Mouse (Mus musculus): ENCODE data around the gene Slc46a2.

The Slc46a2 gene

GRCm38 (mm10) chr4:59914608-59915403 lies at the start of gene Slc46a2:
Gene Slc46a2 (minus strand): TSS chr4:59915056.
- DNase-seq = peak; percentile 72

- DNase-seq = no peak
Observed at GRCm38 (mm10) chr4:59963405-59964344, 48.8 kb upstream of the Slc46a2 start, which contains the start of gene Mup6. Gene Mup6 (plus strand): TSS chr4:59964294.

- no peak for DNase-seq
Observed at GRCm38 (mm10) chr4:59960610-59961009, 45.8 kb upstream of the Slc46a2 start, which contains the start of gene Mup4. Gene Mup4 (minus strand): TSS chr4:59960710.

GRCm38 (mm10) chr4:59937543-59937942 lies 22.7 kb upstream of the Slc46a2 start:
- DNase-seq = no peak

GRCm38 (mm10) chr4:59932505-59933281 lies 17.8 kb upstream of the Slc46a2 start:
- peak; percentile 26 for DNase-seq

- peak; percentile 75 for DNase-seq
Observed at GRCm38 (mm10) chr4:59928347-59928746, 13.5 kb upstream of the Slc46a2 start.

GRCm38 (mm10) chr4:59927666-59928065 lies 12.8 kb upstream of the Slc46a2 start:
- no peak for DNase-seq

GRCm38 (mm10) chr4:59925082-59925481 lies 10.2 kb upstream of the Slc46a2 start:
- no peak for DNase-seq

GRCm38 (mm10) chr4:59917966-59918365 lies 3.1 kb upstream of the Slc46a2 start:
- no peak for DNase-seq

GRCm38 (mm10) chr4:59908785-59909184 lies 6.1 kb downstream of the Slc46a2 start:
- peak; percentile 15 for DNase-seq

GRCm38 (mm10) chr4:59907657-59908230 lies 7.1 kb downstream of the Slc46a2 start:
- peak; percentile 36 for DNase-seq

GRCm38 (mm10) chr4:59907092-59907491 lies 7.8 kb downstream of the Slc46a2 start:
- no peak for DNase-seq

GRCm38 (mm10) chr4:59902547-59902946 lies 12.3 kb downstream of the Slc46a2 start:
- DNase-seq = no peak

GRCm38 (mm10) chr4:59901810-59902209 lies 13.0 kb downstream of the Slc46a2 start:
- no peak for DNase-seq

GRCm38 (mm10) chr4:59898521-59898919 lies 16.3 kb downstream of the Slc46a2 start:
- DNase-seq = no peak

GRCm38 (mm10) chr4:59897814-59898520 lies 16.9 kb downstream of the Slc46a2 start:
- no peak for DNase-seq

GRCm38 (mm10) chr4:59896000-59896399 lies 18.9 kb downstream of the Slc46a2 start:
- DNase-seq = no peak

GRCm38 (mm10) chr4:59894977-59895575 lies 19.8 kb downstream of the Slc46a2 start:
- no peak for DNase-seq

GRCm38 (mm10) chr4:59894415-59894814 lies 20.4 kb downstream of the Slc46a2 start:
- DNase-seq = no peak

- no peak for DNase-seq
Observed at GRCm38 (mm10) chr4:59892731-59893130, 22.1 kb downstream of the Slc46a2 start.
